Comparison of ENCODE assay signal across 10 mouse cellular contexts in the genomic region with DNA sequence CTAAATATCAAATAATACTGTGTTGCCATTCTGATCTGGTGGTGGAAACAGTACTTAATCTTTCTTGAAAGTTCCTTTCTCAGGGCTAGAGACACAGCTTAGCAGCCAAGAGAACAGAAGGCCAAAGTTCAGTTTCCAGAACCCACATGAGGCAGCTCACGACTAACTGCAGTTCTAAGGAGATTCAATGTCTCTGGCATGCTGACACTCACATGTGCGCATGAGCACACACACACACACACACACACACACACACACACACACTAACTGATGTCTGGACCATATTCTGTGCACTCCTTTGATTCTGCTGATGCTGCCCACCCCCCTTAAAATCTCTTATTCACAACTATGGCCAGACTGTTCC. TPM values are rescaled to one million over a fixed set of nuclear protein-coding genes. Genes with fewer than 3 reads are reported as not detected.
DNase-seq lines count a peak whose midpoint lies in the region; ATAC-seq and TF ChIP-seq lines count a peak whose summit lies in the region.
"Had no signal": no experiment of that assay in that cellular context is flagged by ENCODE, and none has a peak within 500 bp of the region (broad histone marks: within the 10 kb centered on the region; RNA-seq: fewer than 3 reads in every experiment).

No protein-coding gene starts in this region.

- no peak for ATAC-seq in forebrain, embryonic 14.5 days
- no peak for ATAC-seq in forebrain, embryonic 12.5 days (ENCODE audit: low FRiP score)
- ATAC-seq in liver, embryonic 11.5 days (replicated peaks; ENCODE audit: low FRiP score), result no peak
- ATAC-seq in liver, postnatal 0 days, result no peak
- ATAC-seq in intestine, embryonic 15.5 days, result peak; percentile 35; the same call in 1 of the 2 replicates
- ATAC-seq in megakaryocyte-erythroid progenitor cell, adult 5-6 weeks (replicated peaks; ENCODE audit: low FRiP score, low TSS enrichment, poor library complexity, severe bottlenecking), result peak; percentile 58
- ATAC-seq in hindbrain, embryonic 16.5 days, result no peak
- ATAC-seq: midbrain, embryonic 13.5 days had no signal

- no peak overlapping the region for H3K4me2 ChIP-seq in forebrain, embryonic 14.5 days (ENCODE audit: low read length)
- H3K4me2 ChIP-seq in forebrain, embryonic 12.5 days, result no peak overlapping the region
- no peak overlapping the region for H3K4me2 ChIP-seq in liver, embryonic 11.5 days
- H3K4me2 ChIP-seq in liver, postnatal 0 days (ENCODE audit: low read depth, low read length), result no peak overlapping the region
- 0 out of 2 replicates have a peak overlapping the region, but pooled peaks have one; percentile 12 for H3K4me2 ChIP-seq in intestine, embryonic 15.5 days (replicated peaks)
- no peak overlapping the region for H3K4me2 ChIP-seq in hindbrain, embryonic 16.5 days (ENCODE audit: low read length)
- H3K4me2 ChIP-seq: midbrain, embryonic 13.5 days had no signal

- TF ChIP-seq EP300 in liver, postnatal 0 days (IDR thresholded peaks at IDR 0.05; ENCODE audit: low read depth), result no peak

- no peaks in the 10 kb centered on the region for H3K9me3 ChIP-seq in forebrain, embryonic 14.5 days (replicated peaks; ENCODE audit: control insufficient read depth, low read length)
- 0 out of 2 replicates have a peak, but pooled peaks cover 4% of the 10 kb centered on the region for H3K9me3 ChIP-seq in forebrain, embryonic 12.5 days
- no peaks in the 10 kb centered on the region for H3K9me3 ChIP-seq in liver, embryonic 11.5 days (ENCODE audit: control insufficient read depth, low read length)
- H3K9me3 ChIP-seq in liver, postnatal 0 days (ENCODE audit: low read length), result no peaks in the 10 kb centered on the region
- H3K9me3 ChIP-seq in intestine, embryonic 15.5 days, result no peaks in the 10 kb centered on the region
- H3K9me3 ChIP-seq in hindbrain, embryonic 16.5 days (ENCODE audit: control insufficient read depth, low read length), result no peaks in the 10 kb centered on the region
- H3K9me3 ChIP-seq: midbrain, embryonic 13.5 days had no signal

- no peak overlapping the region for H3K27ac ChIP-seq in forebrain, embryonic 14.5 days (ENCODE audit: low read depth, low read length)
- H3K27ac ChIP-seq in forebrain, embryonic 12.5 days, result no peak overlapping the region
- H3K27ac ChIP-seq in liver, embryonic 11.5 days (ENCODE audit: low read depth, low read length), result no peak overlapping the region
- no peak overlapping the region for H3K27ac ChIP-seq in liver, postnatal 0 days (ENCODE audit: low read depth)
- H3K27ac ChIP-seq in intestine, embryonic 15.5 days, result no peak overlapping the region
- no peak overlapping the region for H3K27ac ChIP-seq in hindbrain, embryonic 16.5 days (ENCODE audit: low read depth, low read length)
- H3K27ac ChIP-seq: midbrain, embryonic 13.5 days had no signal

- WGBS in forebrain, embryonic 14.5 days, result 62% methylated on average over 2 of the region's 2 CpGs
- WGBS in forebrain, embryonic 12.5 days, result 83% methylated on average over 2 of the region's 2 CpGs
- WGBS in liver, embryonic 11.5 days, result 68% methylated on average over 2 of the region's 2 CpGs
- WGBS in liver, postnatal 0 days (ENCODE audit: insufficient replicate concordance), result 54% methylated on average over 2 of the region's 2 CpGs
- WGBS in intestine, embryonic 15.5 days, result 50% methylated on average over 2 of the region's 2 CpGs
- 76% methylated on average over 2 of the region's 2 CpGs for WGBS in hindbrain, embryonic 16.5 days

- H3K36me3 ChIP-seq in forebrain, embryonic 14.5 days (ENCODE audit: control insufficient read depth, insufficient read depth, low read length), result no peaks in the 10 kb centered on the region
- no peaks in the 10 kb centered on the region for H3K36me3 ChIP-seq in forebrain, embryonic 12.5 days (replicated peaks)
- H3K36me3 ChIP-seq in liver, embryonic 11.5 days (ENCODE audit: control insufficient read depth, insufficient read depth, low read length), result no peaks in the 10 kb centered on the region
- H3K36me3 ChIP-seq in liver, postnatal 0 days (replicated peaks; ENCODE audit: insufficient read depth, low read length), result no peaks in the 10 kb centered on the region
- no peaks in the 10 kb centered on the region for H3K36me3 ChIP-seq in intestine, embryonic 15.5 days
- H3K36me3 ChIP-seq in hindbrain, embryonic 16.5 days (ENCODE audit: control insufficient read depth, insufficient read depth, low read length), result no peaks in the 10 kb centered on the region
- H3K36me3 ChIP-seq: midbrain, embryonic 13.5 days had no signal

- TF ChIP-seq CTCF in liver, postnatal 0 days (IDR thresholded peaks at IDR 0.05; ENCODE audit: low read depth), result no peak

- H3K27me3 ChIP-seq in forebrain, embryonic 14.5 days (replicated peaks; ENCODE audit: control insufficient read depth, insufficient read depth, low read length), result no peaks in the 10 kb centered on the region
- H3K27me3 ChIP-seq in forebrain, embryonic 12.5 days, result no peaks in the 10 kb centered on the region
- no peaks in the 10 kb centered on the region for H3K27me3 ChIP-seq in liver, embryonic 11.5 days (replicated peaks; ENCODE audit: control insufficient read depth, insufficient read depth, low read length)
- H3K27me3 ChIP-seq in liver, postnatal 0 days (ENCODE audit: insufficient read depth, low read length), result no peaks in the 10 kb centered on the region
- H3K27me3 ChIP-seq in intestine, embryonic 15.5 days (replicated peaks), result no peaks in the 10 kb centered on the region
- no peaks in the 10 kb centered on the region for H3K27me3 ChIP-seq in hindbrain, embryonic 16.5 days (replicated peaks; ENCODE audit: control insufficient read depth, insufficient read depth, low read length)
- H3K27me3 ChIP-seq: midbrain, embryonic 13.5 days had no signal

- H3K9ac ChIP-seq in forebrain, embryonic 14.5 days (ENCODE audit: low read length), result no peak overlapping the region
- H3K9ac ChIP-seq in forebrain, embryonic 12.5 days, result no peak overlapping the region
- no peak overlapping the region for H3K9ac ChIP-seq in liver, embryonic 11.5 days (ENCODE audit: low read depth, low read length)
- no peak overlapping the region for H3K9ac ChIP-seq in liver, postnatal 0 days (replicated peaks)
- H3K9ac ChIP-seq in intestine, embryonic 15.5 days, result no peak overlapping the region
- no peak overlapping the region; the same call in 1 of the 2 replicates for H3K9ac ChIP-seq in hindbrain, embryonic 16.5 days (ENCODE audit: low read depth, low read length)
- H3K9ac ChIP-seq: midbrain, embryonic 13.5 days had no signal

- H3K4me1 ChIP-seq in forebrain, embryonic 14.5 days (ENCODE audit: control insufficient read depth, insufficient read depth, low read length), result peaks cover 3% of the 10 kb centered on the region; the same call in 1 of the 2 replicates
- H3K4me1 ChIP-seq in forebrain, embryonic 12.5 days, result peaks cover 5% of the 10 kb centered on the region; the same call in 1 of the 2 replicates
- H3K4me1 ChIP-seq in liver, embryonic 11.5 days (replicated peaks; ENCODE audit: control insufficient read depth, insufficient read depth, low read length), result peaks cover 3% of the 10 kb centered on the region; the same call in 1 of the 2 replicates
- no peaks in the 10 kb centered on the region for H3K4me1 ChIP-seq in liver, postnatal 0 days (ENCODE audit: insufficient read depth)
- H3K4me1 ChIP-seq in intestine, embryonic 15.5 days (replicated peaks), result peaks cover 8% of the 10 kb centered on the region; the same call in 1 of the 2 replicates
- no peaks in the 10 kb centered on the region for H3K4me1 ChIP-seq in hindbrain, embryonic 16.5 days (ENCODE audit: control insufficient read depth, insufficient read depth, low read depth, low read length)
- H3K4me1 ChIP-seq: midbrain, embryonic 13.5 days had no signal

- DNase-seq in forebrain, embryonic 14.5 days (ENCODE audit: low spot score), result peak; percentile 20
- peak; percentile 1 for DNase-seq in liver, embryonic 11.5 days (ENCODE audit: low spot score)
- no peak for DNase-seq in liver, postnatal 0 days
- DNase-seq in adrenal gland, adult 8-10 months, result no peak
- DNase-seq: spleen, adult 18-20 months had no signal

- H3K4me3 ChIP-seq in forebrain, embryonic 14.5 days (ENCODE audit: low read depth, low read length), result no peak overlapping the region
- H3K4me3 ChIP-seq in forebrain, embryonic 12.5 days (replicated peaks), result no peak overlapping the region
- no peak overlapping the region for H3K4me3 ChIP-seq in liver, embryonic 11.5 days (ENCODE audit: low read depth, low read length)
- H3K4me3 ChIP-seq in liver, postnatal 0 days (ENCODE audit: low read depth, low read length), result no peak overlapping the region
- H3K4me3 ChIP-seq in intestine, embryonic 15.5 days (replicated peaks), result no peak overlapping the region
- H3K4me3 ChIP-seq in hindbrain, embryonic 16.5 days (ENCODE audit: low read length), result no peak overlapping the region
- H3K4me3 ChIP-seq: midbrain, embryonic 13.5 days had no signal

RNA-seq across cellular contexts. Expression of a gene that starts 34.9 kb away (rescaled TPM):
- polyA plus RNA-seq in forebrain, embryonic 14.5 days (2014; fragmentation: Nextera tagmentation; extraction: Ambion mirVana), result 7.2 and 9.1 TPM in 2 replicates
- 11.7 and 13.7 TPM in 2 replicates for polyA plus RNA-seq in forebrain, embryonic 12.5 days (2016; fragmentation: Nextera tagmentation; extraction: Ambion mirVana)
- polyA plus RNA-seq in liver, embryonic 11.5 days (2014; fragmentation: Nextera tagmentation; extraction: Ambion mirVana), result 12.6 and 15.1 TPM in 2 replicates
- 4.7 TPM in 2 replicates for polyA plus RNA-seq in liver, postnatal 0 days (2015; fragmentation: Nextera tagmentation; extraction: Ambion mirVana)
- 7.1 and 7.5 TPM in 2 replicates for polyA plus RNA-seq in intestine, embryonic 15.5 days (2015; fragmentation: Nextera tagmentation; extraction: Ambion mirVana)
- 80.2 and 84.3 TPM in 2 replicates for total RNA-seq in megakaryocyte-erythroid progenitor cell, adult 5-6 weeks (2014; fragmentation: Nextera tagmentation)
- 86.6 and 87.0 TPM in 2 replicates for total RNA-seq in megakaryocyte-erythroid progenitor cell, adult 5-6 weeks (2017)
- 10 to 100 TPM; 37.1 to 55.0 (median 45.8) TPM for total RNA-seq in adrenal gland, adult 8-10 months (2022)
- 5.8 and 7.3 TPM in 2 replicates for polyA plus RNA-seq in hindbrain, embryonic 16.5 days (2015; fragmentation: Nextera tagmentation; extraction: Ambion mirVana)

Comparison
In these comparisons a context has a peak if more than half of its experiments do, and no peak if none do; other contexts are left out.
1. DNase-seq: peak in forebrain, embryonic 14.5 days (single experiment) and liver, embryonic 11.5 days (single experiment); none in liver, postnatal 0 days (single experiment) and adrenal gland, adult 8-10 months (single experiment).
2. ATAC-seq: peak in intestine, embryonic 15.5 days (single experiment) and megakaryocyte-erythroid progenitor cell, adult 5-6 weeks (single experiment); none in forebrain, embryonic 14.5 days (single experiment), forebrain, embryonic 12.5 days (single experiment), liver, embryonic 11.5 days (single experiment), liver, postnatal 0 days (single experiment) and hindbrain, embryonic 16.5 days (single experiment).